Mouse (Mus musculus): Measurements from ENCODE around the gene Pmf1.
A peak's percentile ranks its signal among the peaks of the same experiment; 100 is the strongest.

Pmf1 gene

GRCm38 (mm10) chr3:88354396-88355165, 55.5 kb downstream of the Pmf1 start:
- peak; percentile 81 for DNase-seq (ENCODE audit: low read depth, low spot score)

DNA sequence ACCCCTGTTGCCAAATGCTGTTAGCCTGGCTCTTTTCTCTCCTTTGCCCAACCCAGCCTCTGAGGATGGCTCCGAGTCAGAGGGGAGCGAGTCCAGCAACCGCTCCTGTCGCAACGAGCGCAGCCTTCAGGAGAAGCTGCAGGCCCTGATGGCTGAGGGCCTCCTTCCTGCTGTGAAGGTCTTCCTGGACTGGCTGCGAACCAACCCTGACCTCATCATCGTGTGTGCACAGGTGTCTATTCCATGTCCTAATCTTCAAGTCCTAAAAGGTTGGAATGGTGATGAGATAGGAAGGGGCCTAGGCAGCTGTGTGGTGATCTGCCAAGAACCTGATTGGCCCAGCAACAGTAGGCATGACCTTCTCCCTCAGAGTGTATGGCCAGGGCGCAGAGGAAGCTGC, 57.2 kb downstream of the Pmf1 start:
- peak; percentile 74 for DNase-seq (ENCODE audit: low read depth, low spot score)

GRCm38 (mm10) chr3:88350732-88351131, 59.4 kb downstream of the Pmf1 start:
- DNase-seq (ENCODE audit: low read depth, low spot score): peak; percentile 70

All from brain, adult 2 months (tissue).